Mouse (Mus musculus) erythroblast, embryonic 14.5 days (primary cell): ENCODE measurements around the gene Fhad1.

ENCODE experiments used
- GATA1 ChIP-seq: IDR thresholded peaks from 2 replicates; pipeline ENCODE4 v1.6.1; 2012; ENCODE audit warnings: low read length, inconsistent platforms, mixed read lengths
- TAL1 ChIP-seq: IDR thresholded peaks from 3 replicates; pipeline ENCODE4 v1.6.1; 2012; ENCODE audit warnings: low read length, inconsistent platforms, mixed read lengths

- TF ChIP-seq GATA1 (no peak), TAL1 (no peak)
These were observed 116.0 kb downstream of the Fhad1 start for GRCm38 (mm10) chr4:141898905-141899304.
